Mouse (Mus musculus) forebrain, embryonic 13.5 days (tissue): Measurements from ENCODE around the gene Mkrn3. TPM values are rescaled to one million over a fixed set of nuclear protein-coding genes. Genes with fewer than 3 reads are reported as not detected.

Experiments used
- ATAC-seq: fragments of 200-750 bp; cut with Nextera tagmentation; 2 replicates; pipeline ENCODE4 v1.8.0; 2017
- H3K27ac ChIP-seq: fragments of 300-500 bp; sonication (generic); 2 replicates; pipeline ENCODE4 v1.5.1; 2015; ENCODE audit warnings: inconsistent platforms, mild to moderate bottlenecking, moderate library complexity
- H3K27me3 ChIP-seq: fragments of 300-500 bp; sonication (generic); 2 replicates; pipeline ENCODE4 v1.6.1; 2015; ENCODE audit warnings: mild to moderate bottlenecking, inconsistent platforms
- H3K36me3 ChIP-seq: fragments of 300-500 bp; sonication (generic); 2 replicates; pipeline ENCODE4 v1.6.1; 2015; ENCODE audit warnings: mild to moderate bottlenecking, inconsistent platforms; ENCODE audit not compliant: poor library complexity, severe bottlenecking
- H3K4me1 ChIP-seq: fragments of 300-500 bp; sonication (generic); 2 replicates; pipeline ENCODE4 v1.6.1; 2015; ENCODE audit warnings: inconsistent platforms
- H3K4me2 ChIP-seq: fragments of 300-500 bp; sonication (generic); 2 replicates; pipeline ENCODE4 v1.6.1; 2015; ENCODE audit warnings: inconsistent platforms, mild to moderate bottlenecking, moderate library complexity
- H3K4me3 ChIP-seq: fragments of 300-500 bp; sonication (generic); 2 replicates; pipeline ENCODE4 v1.5.1; 2015; ENCODE audit warnings: mild to moderate bottlenecking, inconsistent platforms
- H3K9ac ChIP-seq: fragments of 300-500 bp; sonication (generic); 2 replicates; pipeline ENCODE4 v1.6.1; 2015; ENCODE audit warnings: mild to moderate bottlenecking, inconsistent platforms
- H3K9me3 ChIP-seq: fragments of 300-500 bp; sonication (generic); replicated peaks from 2 replicates; pipeline ENCODE4 v1.6.1; 2016; ENCODE audit warnings: inconsistent platforms
- WGBS: fragments of 180-500 bp; shearing (Covaris S2); methylation state at CpG from one replicate; pipeline ENCODE4 v1.1.7; 2015; 5-methylcytosine and 5-hydroxymethylcytosine counted together
- polyA plus RNA-seq: library from polyadenylated mRNA; unstranded; fragments of >200 nt; fragmentation: Nextera tagmentation; extraction: Ambion mirVana; gene quantifications from 2 replicates; pipeline ENCODE4 v1.2.1, GENCODE M21; 2015

The Mkrn3 gene
- polyA plus RNA-seq, 1 experiment from 2014 or later = 21.7 TPM

- H3K4me3 ChIP-seq = peak within 1 kb of the TSS; percentile 55
- H3K4me1 ChIP-seq = 0 out of 2 replicates have a peak, but pooled peaks cover 10% of the 10 kb centered on the region
- H3K27me3 ChIP-seq = no peaks in the 10 kb centered on the region
- peak within 1 kb of the TSS; percentile 79 for H3K27ac ChIP-seq
- H3K4me2 ChIP-seq = peak within 1 kb of the TSS; percentile 69
- peak within 1 kb of the TSS; percentile 72 for H3K9ac ChIP-seq
- peaks cover 39% of the 10 kb centered on the region for H3K9me3 ChIP-seq
- peaks cover 9% of the 10 kb centered on the region; the same call in 1 of the 2 replicates for H3K36me3 ChIP-seq
- ATAC-seq = peak; percentile 96
- 27% methylated on average over 31 of the region's 31 CpGs for WGBS
Measured at GRCm38 (mm10) chr7:62376510-62377304, 43.2 kb downstream of the Mkrn3 start, which contains the start of gene Magel2. TSS of gene Magel2 (plus strand) at chr7:62377010.

GRCm38 (mm10) chr7:62375658-62376057 is 44.3 kb downstream of the Mkrn3 start:
- H3K4me1 ChIP-seq = 0 out of 2 replicates have a peak, but pooled peaks cover 10% of the 10 kb centered on the region
- H3K4me2 ChIP-seq = no peak overlapping the region
- H3K9me3 ChIP-seq = peaks cover 35% of the 10 kb centered on the region
- no peak overlapping the region for H3K4me3 ChIP-seq
- no peak overlapping the region for H3K9ac ChIP-seq
- no peaks in the 10 kb centered on the region for H3K27me3 ChIP-seq
- ATAC-seq = no peak
- H3K27ac ChIP-seq = no peak overlapping the region
- H3K36me3 ChIP-seq = peaks cover 9% of the 10 kb centered on the region; the same call in 1 of the 2 replicates
- WGBS = 35% methylated on average over 4 of the region's 4 CpGs

Other genes starting within 250 kb of the Mkrn3 start
- gene Ndn, start 73.6 kb downstream of the Mkrn3 start, polyA plus RNA-seq = 381 and 439 TPM in 2 replicates
- 16.6 and 22.1 TPM in 2 replicates for gene Magel2, start 43.1 kb downstream of the Mkrn3 start, polyA plus RNA-seq
- gene Peg12, start 44.4 kb upstream of the Mkrn3 start, polyA plus RNA-seq = 56.3 and 66.0 TPM in 2 replicates